Comparison of ENCODE assay signal across 17 mouse cellular contexts in the genomic region with DNA sequence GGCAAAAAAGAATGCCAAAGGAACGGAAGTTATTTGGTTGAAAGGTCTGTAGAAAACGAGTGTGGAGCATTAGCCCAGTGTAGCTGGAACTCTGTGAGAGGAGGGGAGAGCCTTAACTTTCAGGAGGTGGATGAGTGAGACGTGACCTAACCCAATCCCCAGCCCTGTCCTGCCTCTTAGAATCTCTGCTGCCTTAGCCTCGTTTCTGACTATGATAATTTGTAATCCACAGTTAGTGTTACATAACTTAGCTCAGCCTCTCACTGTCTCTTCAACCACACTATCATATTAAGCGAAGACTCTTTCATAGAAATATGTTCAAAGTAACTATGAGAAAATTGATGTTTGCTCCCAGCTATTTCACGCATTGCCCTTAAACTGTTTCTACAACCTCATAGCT.
"Had no signal": no experiment of that assay in that cellular context is flagged by ENCODE, and none has a peak within 500 bp of the region (broad histone marks: within the 10 kb centered on the region; RNA-seq: fewer than 3 reads in every experiment).

No protein-coding gene starts in this region.

- DNase-seq: left cerebral cortex, postnatal 4 days; liver; liver, embryonic 13.5 days; liver, postnatal 0 days; lung, adult 18-20 months; lung, adult 2 months; lung, embryonic 14.5 days; lung, postnatal 10 days; lung, postnatal 14 days; lung, postnatal 36 days; lung, postnatal 4 days; midbrain, embryonic 14.5 days had no signal

- ATAC-seq: liver, embryonic 12.5 days; liver, postnatal 0 days; lung, postnatal 0 days; midbrain, embryonic 13.5 days; midbrain, embryonic 15.5 days; midbrain, embryonic 16.5 days had no signal
